Mouse (Mus musculus): ENCODE measurements around the gene Slc23a2.

Gene Slc23a2

DNA sequence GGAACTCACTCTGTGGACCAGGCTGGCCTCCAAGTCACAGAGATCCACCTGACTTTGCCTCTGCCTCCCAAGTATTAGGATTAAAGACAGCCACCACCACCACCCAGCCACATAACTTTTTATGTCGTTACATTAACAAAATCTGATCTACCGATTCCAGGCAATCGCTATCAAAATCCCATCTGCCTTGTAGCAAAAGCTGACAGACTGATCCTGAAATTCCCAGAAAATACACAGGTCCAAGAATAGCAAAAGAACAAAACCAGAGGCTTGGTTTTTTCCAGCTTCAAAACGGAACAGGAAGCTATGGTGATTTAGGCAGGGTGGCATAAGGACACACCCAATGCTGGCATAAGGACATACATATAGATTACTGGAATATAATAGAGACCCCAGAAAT, 10.2 kb downstream of the Slc23a2 start:
- DNase-seq (ENCODE audit: low read depth), result no peak

DNA sequence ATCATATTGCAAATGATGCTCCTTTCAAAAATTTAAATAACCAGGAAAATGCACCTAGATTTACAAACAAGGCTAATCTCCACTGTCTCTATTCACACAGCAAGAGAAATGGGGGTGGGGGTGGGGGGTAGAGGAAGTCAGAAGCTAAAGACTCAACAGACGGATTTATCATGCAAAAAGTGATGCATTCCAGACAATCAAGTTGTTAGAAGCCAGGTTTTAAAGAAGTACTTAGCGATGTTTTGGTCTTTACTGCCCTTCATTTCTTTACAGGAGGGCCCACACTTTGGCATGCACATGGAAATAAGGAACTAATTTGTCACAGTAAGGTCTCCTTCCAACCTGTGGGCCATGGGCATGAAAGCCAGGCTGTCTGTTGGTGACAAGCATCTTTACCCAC, 11.5 kb downstream of the Slc23a2 start:
- DNase-seq (ENCODE audit: low read depth), result no peak

DNA sequence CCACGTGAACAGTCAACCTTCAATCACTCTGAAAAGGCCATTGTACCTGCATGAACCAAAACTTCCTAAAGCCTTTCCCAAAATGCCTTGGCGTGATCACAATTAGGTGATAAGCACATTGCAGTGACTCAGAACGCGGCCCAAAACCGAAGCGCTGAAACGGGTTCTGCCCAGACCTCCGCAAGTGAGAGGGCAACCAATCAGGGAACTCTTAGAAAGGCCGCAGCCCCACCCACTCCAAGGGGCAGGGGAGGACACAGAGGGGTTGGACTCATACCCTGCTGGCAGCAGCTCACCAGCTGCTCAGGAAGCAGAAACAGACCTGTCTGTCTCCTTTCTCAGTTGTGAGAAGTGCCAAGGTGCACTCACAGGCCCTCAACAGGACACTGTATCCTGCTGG, 13.6 kb downstream of the Slc23a2 start:
- peak; percentile 65 for DNase-seq (ENCODE audit: low read depth)

DNA sequence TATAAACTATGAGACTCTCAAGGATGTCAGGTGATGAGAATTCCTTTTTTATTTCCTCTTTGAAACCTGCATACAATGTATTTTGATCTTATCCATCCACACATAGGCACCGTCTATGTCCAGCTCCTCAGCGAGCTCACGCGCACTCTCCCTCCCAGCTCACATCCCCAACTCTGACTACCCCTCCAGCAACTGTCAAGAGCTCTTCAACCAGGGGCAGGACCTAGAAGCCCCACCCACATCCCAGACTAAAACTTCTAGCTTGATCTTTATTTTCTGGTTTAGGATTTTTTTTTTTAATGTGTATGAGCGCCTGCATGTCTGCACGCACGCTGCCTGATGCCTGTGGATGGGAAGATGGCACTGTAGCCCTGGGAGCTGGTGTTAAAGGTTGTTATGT, 14.9 kb downstream of the Slc23a2 start:
- DNase-seq (ENCODE audit: low read depth), result no peak

DNA sequence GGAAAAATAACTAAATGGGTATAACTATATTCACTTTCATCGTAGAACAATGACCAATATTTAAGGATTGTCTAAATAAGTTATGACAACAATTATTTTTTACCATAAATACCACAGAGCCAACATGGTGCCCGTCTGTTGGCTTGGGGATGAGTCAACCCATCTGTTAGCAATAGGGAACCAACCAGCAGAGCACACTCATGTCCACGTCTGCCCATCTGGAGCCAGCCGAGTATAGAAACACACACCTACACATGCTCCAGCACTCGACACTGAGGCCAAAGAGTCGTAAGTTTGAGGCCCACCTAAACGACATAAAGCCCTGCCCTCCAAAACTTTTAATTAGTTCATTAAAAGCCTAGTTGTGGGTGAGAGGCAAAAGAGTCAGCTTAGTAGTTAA, 15.7 kb downstream of the Slc23a2 start:
- no peak for DNase-seq (ENCODE audit: low read depth)

DNA sequence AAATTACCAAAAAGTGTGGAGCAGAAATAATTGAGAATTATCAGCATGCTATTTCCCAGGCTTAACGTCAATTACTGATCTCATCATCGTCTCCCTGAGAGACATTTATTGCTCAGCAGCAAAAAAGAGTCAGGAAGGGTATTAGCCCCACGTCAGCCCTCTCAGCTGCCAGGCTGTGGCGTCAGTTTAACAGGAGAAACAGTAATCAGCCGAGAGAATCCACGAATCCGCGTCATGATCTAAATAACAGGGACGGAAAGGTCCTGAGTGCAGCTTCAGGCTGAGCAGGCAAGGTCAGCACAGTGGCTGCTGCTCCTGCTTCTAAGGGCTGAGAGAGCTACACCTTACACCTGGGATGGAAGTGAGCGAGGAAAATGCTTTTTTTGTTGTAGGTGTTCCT, 17.0 kb downstream of the Slc23a2 start:
- DNase-seq (ENCODE audit: low read depth), result no peak

DNA sequence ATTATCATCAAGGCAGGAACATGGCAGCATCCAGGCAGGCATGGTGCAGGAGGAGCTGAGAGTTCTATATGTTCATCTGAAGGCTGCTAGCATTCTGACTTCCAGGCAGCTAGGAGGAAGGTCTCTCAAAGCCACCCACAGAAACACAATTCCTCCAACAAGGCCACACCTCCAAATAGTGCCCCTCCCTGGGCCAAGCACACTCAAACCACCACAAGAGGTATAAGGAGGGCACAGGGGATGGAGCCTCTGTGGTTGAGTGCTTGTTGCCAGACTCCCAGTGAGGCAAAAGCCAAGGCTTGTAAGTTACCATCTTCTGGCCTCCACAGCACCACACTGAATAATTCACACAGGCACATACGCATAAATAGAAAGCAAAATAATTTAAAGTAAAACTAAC, 18.6 kb downstream of the Slc23a2 start:
- DNase-seq (ENCODE audit: low read depth), result no peak

DNA sequence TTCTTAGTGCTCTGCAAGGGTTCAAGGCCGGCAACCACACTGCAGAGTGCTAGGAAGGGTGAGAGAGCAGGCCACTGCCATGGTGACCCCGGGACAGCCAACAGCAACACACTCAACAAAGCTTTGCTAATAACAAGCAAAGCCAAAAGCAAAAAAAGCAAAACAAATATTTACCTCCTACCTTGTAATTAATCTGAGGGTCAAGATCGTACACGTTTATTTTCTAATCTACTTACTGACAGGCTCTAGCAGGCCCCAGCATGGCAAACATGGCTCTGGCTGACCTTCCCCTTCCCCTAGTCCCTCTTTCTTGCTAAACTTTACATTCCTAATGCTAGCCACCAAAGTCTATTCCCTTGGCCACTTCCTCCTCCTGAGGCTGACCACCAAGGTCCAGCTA, 21.8 kb downstream of the Slc23a2 start:
- no peak for DNase-seq (ENCODE audit: low read depth)

DNA sequence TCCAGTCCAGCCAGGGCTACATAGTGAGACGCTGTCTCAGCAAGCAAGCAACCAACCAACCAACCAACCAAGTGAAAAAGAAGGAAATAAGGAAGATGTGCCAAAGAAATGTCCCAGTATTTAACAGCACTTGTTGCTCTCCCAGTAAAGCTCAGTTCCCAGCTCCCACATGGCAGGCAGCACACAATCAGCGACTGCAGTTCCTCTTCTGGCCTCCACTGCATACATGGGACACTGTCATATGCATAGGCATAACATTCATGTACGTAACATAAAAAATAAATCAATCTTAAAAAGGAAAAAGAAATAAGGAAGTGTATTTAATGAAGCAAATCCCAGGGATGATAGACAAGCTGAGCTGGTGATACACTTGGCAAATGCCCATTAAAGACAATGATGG, 23.9 kb downstream of the Slc23a2 start:
- no peak for DNase-seq (ENCODE audit: low read depth)

DNA sequence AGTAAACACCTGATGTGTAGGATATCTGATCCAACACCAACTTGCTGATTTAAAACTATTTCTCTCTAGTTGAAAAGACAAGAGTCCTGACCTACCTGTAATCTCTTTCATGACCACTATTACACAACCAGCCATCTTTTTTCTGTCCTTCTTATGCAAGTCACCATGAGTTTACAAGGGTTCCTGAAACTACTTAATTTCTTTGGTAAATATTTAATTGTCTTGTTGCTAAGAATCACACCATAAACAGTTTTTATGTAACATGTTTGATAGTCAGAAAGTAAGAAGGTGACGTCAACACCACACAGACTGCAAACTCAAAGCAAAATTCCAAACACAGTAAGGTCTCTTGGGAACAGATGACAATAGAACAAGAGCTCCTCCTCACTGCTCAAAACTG, 26.3 kb downstream of the Slc23a2 start:
- DNase-seq (ENCODE audit: low read depth), result no peak

DNA sequence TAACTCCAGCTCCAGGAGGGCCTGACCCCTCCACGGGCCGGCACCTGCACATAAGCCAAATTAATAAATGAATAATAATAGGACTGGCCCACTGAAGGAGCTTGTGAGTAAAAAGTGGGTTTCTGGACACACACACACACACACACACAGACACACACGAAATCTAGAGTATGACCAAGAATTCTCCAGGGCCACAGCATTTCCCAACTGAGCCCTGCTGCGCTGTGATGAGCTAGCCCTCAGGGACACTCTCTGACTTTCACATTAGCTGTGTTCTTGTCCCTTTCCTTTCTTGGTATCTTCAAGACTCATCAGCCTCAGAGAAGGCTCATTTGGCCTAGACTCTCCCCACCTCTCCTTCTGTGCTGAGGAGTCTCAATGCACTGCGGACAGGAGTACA, 29.0 kb downstream of the Slc23a2 start:
- DNase-seq (ENCODE audit: low read depth), result no peak

DNA sequence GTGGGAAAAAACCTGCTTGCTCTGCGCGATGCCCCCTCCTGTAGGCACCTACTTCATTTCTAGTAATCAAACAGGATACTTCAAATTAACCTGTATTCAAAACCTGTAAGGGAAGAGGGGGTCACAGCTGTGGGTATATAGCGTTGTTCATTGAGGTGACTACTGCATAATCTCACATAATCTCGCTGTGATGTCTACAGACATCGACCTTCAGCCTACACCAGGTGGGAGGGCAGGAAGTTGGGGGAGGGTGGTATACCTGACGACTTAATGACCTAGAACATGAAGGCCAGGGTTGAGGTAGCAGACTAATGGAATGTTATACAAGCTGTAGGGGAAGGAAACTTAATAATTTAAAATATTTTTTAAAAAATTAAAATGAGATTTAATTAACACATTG, 29.6 kb downstream of the Slc23a2 start:
- no peak for DNase-seq (ENCODE audit: low read depth)

DNA sequence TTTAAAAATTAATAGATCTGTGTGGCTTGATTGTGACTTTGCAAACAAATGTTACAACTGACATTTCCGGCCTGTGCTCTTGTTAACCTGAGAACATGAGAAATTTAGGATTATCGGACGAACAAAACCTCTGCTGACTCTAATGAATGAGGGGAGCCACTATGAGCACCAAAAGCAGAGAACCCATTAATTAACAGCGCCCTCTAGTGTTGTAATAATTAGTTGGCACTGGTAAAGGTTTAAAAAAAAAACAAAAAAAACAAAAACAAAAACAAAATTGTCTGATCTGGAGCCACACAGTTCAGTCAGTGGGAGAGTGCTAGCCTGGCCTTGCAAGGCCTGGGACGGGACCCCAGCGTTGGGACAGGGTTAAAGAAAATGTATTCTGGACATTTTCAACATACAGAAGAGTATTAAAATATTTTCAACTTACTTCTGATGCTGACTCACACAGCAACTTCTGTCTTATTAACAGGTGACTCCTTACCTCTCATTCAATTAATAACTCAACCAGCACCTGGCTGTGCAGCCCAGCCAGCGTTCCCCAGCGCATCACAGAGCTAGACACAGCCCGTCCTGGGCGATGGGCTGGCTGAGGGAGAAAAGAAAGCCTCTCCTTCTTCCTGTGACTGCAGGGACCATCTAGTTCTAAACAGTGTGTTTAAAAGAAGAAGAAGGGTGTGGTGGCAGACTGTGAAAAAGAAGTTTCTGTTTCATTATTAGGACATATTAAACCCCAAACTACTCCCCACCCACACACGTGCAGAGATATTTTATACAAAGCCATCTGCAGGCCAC, 30.7 kb downstream of the Slc23a2 start:
- DNase-seq (ENCODE audit: low read depth), result no peak

DNA sequence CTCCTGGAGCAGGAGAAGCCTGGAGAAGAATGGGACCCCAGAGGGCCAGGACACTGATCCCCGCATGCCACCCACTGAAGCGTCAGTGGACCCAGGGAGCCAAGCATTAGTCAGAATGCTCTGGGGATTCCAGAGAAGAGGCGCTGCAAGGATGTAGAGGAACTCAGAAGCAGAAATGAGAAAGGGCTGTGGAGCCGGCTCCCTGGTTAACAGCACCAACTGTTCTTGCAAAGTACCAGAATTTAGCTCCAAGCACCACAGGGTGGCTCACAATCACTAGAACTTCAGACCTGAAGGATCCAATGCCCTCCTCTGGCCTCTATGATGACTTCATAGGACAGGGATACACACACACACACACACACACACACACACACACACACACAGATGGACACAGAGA, 32.6 kb downstream of the Slc23a2 start:
- no peak for DNase-seq (ENCODE audit: low read depth)

DNA sequence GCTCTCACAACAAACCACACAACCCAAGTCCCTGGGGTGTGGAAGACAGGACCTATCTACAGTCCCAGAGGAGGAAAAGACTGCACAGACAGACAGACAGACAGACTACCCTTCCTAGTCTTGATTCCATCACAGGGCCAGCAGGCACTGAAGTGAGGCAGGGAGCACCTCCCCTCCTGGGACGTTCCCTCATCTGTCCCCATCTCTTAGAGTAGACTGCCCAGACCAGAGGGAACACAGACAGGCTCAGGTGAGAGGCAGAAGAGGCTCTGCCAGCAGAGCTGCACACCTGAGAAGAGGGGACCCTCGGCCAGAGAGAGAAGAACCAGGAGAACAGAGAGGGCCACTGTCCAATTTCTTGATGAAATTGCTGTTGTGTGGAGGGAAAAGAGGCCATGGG, 33.0 kb downstream of the Slc23a2 start:
- no peak for DNase-seq (ENCODE audit: low read depth)

DNA sequence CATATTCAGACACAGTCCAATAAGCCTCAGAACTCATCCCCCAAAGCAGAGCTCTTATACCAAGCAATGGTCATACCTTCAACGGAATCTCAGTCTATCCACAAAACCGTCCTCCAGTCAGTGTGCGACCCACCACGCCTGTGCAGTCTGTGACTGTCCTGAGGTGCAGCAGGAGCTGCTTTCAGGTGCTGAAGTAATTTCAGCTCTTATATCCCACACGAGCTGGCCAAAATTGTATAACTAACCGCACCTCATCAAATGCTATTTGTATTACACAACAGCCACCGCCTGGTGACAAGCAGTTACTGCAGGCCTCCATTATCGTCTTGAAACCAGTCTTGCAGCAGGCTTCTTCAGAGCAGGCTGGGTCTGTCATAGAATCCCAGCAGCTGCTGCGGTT, 33.6 kb downstream of the Slc23a2 start:
- DNase-seq (ENCODE audit: low read depth), result peak; percentile 46

DNA sequence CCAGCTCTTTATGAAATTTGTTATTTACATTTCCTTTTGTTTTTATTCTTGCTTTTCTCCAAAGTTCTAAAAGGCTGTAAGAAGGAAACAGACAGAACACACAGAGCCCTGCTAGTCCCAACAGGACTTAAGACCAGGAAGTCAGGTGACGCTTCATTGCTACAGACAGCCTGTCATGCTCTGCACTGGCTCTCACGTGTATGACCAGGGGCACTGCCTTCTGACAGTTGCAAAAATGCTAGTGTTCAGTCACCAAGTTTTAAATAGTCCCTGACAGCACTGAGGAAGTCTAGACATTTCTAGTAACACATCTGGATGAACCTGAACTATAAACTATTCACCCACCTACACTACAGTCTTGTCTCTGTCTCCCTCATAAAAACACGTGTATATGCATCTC, 34.2 kb downstream of the Slc23a2 start:
- DNase-seq (ENCODE audit: low read depth), result no peak

DNA sequence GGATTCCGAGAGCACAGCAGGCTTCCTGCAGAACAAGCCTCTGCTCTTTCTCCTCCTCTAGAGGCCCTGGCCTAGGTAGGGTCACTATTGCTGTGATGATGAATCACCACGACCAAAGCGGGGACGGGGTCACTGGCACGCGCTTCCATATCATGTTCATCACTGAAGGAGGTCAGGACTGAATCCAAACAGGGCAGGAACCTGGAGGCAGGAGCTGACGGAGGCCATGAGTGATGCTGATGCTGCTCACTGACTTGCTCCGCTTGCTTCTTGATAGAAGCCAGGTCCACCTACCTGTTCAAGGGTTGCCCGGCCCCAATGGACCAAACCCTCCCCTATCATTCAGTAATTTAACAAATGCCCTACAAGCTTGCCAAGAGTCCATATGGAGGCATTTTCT, 35.9 kb downstream of the Slc23a2 start:
- DNase-seq (ENCODE audit: low read depth), result no peak

DNA sequence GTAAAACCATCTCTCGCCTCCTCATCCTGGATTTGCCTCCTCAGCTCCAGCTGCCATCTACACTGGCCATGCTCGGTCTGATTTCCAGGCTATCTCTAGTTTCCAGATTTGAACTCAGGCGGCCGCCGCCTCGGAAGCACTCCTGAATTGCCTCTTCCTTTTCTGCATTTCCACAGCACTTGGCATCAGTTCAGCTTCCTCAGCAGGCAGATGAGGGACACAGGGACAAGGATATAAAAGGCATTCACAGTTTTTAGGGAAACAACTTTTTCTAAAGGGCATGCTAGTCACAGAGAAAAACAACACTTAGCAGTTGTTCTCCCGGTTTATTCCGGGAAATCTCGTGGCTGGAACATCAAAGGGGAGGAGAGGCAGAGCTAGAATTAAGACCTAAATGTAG, 37.3 kb downstream of the Slc23a2 start:
- DNase-seq (ENCODE audit: low read depth), result no peak

DNA sequence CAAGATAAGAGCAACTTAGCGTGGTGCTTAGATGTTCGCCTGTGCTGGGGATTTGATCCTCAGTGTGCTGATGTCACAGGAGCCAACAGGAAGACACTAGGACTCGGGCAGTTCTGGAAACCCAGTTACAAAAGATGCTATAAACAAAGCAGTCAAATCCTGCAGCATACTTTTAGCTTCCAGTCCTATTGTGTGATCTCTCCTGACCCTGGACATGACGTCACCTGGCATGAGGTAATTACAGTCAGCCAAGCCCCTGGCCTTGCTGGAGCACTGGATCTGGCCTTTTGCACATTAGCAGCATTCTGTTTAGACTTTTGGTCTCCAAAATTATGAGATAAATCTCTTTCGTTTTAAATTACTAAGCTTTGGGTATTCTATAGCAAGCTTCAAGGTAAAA, 38.8 kb downstream of the Slc23a2 start:
- DNase-seq (ENCODE audit: low read depth), result no peak

DNA sequence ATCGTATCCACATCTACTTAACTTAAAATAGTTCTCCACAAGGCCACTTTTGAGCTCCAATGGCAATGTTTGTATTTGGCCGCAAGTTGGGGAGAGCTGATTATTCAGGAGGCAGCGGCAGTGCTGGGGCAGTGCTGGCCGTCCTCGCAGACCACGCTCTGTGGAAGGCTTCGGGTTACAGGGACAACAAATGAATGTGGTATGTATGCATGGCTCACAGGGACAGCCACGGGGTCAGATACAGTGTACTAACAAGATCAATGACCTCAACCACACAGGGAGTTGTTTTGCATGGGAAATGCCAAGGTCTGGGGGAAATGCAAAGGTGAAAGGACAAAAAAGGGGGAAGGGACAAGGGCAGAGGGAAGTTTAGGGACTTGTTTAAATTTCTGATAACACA, 41.6 kb downstream of the Slc23a2 start:
- no peak for DNase-seq (ENCODE audit: low read depth)

DNA sequence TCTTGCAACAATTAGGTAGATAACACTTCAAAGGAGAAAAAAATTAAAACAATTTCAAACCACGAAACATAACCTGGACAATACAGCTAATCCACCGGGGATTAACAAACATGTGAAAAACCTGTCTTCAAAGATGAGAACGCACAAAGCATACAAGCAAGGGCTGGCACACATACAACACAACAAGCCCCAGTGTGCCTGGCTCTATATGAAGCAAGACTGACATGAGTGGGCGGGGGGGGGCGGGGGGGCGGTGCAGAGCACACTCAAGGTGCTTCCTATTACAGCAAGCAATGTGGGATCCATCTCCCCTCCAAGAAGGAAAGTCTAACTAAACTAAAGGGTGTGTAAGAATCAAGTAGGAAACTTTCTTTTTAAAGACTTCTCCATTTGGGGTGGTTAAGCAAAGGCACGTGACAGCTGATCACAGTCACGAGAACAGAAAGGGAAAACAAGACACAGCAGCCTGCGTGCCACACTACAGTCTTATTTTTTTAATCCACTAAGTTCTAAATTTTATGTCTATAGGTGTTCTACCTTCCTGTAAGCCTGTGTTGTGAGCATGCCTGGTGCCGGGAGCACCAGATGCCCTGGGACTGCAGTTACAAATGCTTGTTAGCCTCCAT, 42.3 kb downstream of the Slc23a2 start:
- peak; percentile 45 for DNase-seq (ENCODE audit: low read depth)

DNA sequence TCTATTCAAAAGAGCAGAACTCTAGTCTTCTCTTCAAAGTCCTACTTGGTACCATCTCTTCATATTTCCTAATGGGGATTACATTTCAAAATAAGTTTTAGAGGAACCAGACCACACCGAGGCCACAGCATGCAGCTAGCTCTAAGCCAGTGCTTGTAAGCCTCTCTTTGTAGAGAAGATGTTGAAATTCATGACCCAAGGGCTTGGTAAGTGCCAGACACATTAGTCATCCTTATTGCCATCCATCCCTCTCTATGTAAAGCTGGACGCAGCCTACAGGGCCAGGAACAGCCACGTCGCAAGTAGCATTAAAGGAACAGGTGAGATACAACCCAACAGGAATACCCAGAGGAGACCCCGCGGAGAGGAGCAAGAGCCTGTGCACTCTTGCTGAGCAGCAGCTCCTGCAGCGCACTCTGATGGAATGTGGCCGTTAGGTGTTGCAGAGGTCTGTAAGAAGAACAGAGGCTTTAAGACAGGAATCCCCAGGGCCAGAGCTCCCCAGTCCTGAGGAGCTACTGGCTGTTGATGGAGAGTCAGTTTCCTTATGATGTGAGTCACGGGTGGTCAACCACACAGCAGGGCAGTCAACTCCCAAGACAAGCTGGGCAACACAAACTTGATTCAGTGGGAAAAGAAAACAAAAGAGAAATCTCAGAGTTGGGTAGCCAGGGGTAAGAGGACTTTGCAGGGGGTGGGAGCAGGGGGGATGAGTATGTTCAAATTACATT, 45.8 kb downstream of the Slc23a2 start:
- no peak for DNase-seq (ENCODE audit: low read depth)

All from c-Kit-positive CD71-negative TER-119-negative erythroid progenitor cells, embryonic 14.5 days (primary cell).